Comparison of ENCODE assay signal across 24 mouse cellular contexts in the genomic region with DNA sequence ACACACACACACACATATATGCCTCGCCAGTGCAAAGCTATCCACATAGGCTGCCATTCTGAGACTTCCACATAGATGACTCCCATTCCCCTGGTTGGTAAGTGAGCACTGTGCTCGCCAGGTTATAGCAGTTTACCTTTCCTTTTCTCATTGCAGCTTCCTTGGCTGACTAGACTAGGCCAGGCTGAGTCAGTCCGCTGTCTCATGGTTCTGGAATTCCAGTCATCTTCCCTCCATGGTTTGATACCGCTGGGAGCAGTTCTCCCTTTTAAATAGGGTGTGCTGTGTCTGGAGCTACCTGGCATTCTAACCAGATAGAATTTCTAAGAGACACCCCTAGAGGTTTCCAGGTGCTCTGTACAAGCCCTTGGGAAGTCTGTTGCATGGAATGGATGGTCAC. TPM values are rescaled to one million over a fixed set of nuclear protein-coding genes. Genes with fewer than 3 reads are reported as not detected.
A peak's percentile ranks its signal among the peaks of the same experiment; 100 is the strongest.
DNase-seq lines count a peak whose midpoint lies in the region; ATAC-seq lines count a peak whose summit lies in the region.
"Had no signal": no experiment of that assay in that cellular context is flagged by ENCODE, and none has a peak within 500 bp of the region (broad histone marks: within the 10 kb centered on the region; RNA-seq: fewer than 3 reads in every experiment).

No protein-coding gene starts in this region.

- DNase-seq in adrenal gland, adult 2 months: peak; percentile 61
- DNase-seq in adrenal gland, adult 18-20 months (ENCODE audit: low spot score in 2 of 2): no peak
- no peak for DNase-seq in kidney, postnatal 36 days
- DNase-seq in Muller cell, postnatal 12 days (ENCODE audit: inconsistent ontology term): peak; percentile 49
- DNase-seq in gastrocnemius, postnatal 25 days: no peak
- DNase-seq in retina, postnatal 1 day: no peak
- DNase-seq: cerebellum, adult 18-20 months; cerebellum, adult 9-11 months; cerebellum, postnatal 36 days; forebrain, postnatal 0 days; gastrocnemius, postnatal 14 days had no signal

- no peak overlapping the region for H3K4me2 ChIP-seq in kidney, embryonic 15.5 days
- H3K4me2 ChIP-seq: embryonic facial prominence, embryonic 13.5 days; forebrain, embryonic 13.5 days; heart, embryonic 12.5 days; hindbrain, embryonic 14.5 days; intestine, embryonic 15.5 days had no signal

- H3K9me3 ChIP-seq in kidney, embryonic 15.5 days (replicated peaks): no peaks in the 10 kb centered on the region
- H3K9me3 ChIP-seq: embryonic facial prominence, embryonic 13.5 days; forebrain, embryonic 13.5 days; G1E; heart, embryonic 12.5 days; hindbrain, embryonic 10.5 days; intestine, embryonic 15.5 days had no signal

- 87% methylated on average over 4 of the region's 4 CpGs for WGBS in kidney, embryonic 15.5 days

- no peak overlapping the region for H3K9ac ChIP-seq in kidney, embryonic 15.5 days
- H3K9ac ChIP-seq: embryonic facial prominence, embryonic 13.5 days; forebrain, embryonic 13.5 days; forebrain, postnatal 0 days; heart, embryonic 12.5 days; hindbrain, embryonic 14.5 days; intestine, embryonic 15.5 days had no signal

- peak overlapping the region; percentile 22; the same call in 1 of the 2 replicates for H3K27ac ChIP-seq in kidney, embryonic 15.5 days
- H3K27ac ChIP-seq: embryonic facial prominence, embryonic 13.5 days; forebrain, embryonic 13.5 days; hindbrain, embryonic 10.5 days; hindbrain, embryonic 14.5 days; intestine, embryonic 15.5 days had no signal

- 0 out of 2 replicates have a peak, but pooled peaks cover 3% of the 10 kb centered on the region for H3K4me1 ChIP-seq in kidney, embryonic 15.5 days
- H3K4me1 ChIP-seq: embryonic facial prominence, embryonic 13.5 days; forebrain, embryonic 13.5 days; heart, embryonic 12.5 days; hindbrain, embryonic 10.5 days; intestine, embryonic 15.5 days had no signal

- no peak overlapping the region for H3K4me3 ChIP-seq in kidney, embryonic 15.5 days (replicated peaks)
- H3K4me3 ChIP-seq: embryonic facial prominence, embryonic 13.5 days; forebrain, embryonic 13.5 days; heart, embryonic 12.5 days; hindbrain, embryonic 10.5 days; intestine, embryonic 15.5 days had no signal

- H3K27me3 ChIP-seq in kidney, embryonic 15.5 days: no peaks in the 10 kb centered on the region
- H3K27me3 ChIP-seq: embryonic facial prominence, embryonic 13.5 days; forebrain, embryonic 13.5 days; heart, embryonic 12.5 days; intestine, embryonic 15.5 days had no signal

- no peaks in the 10 kb centered on the region for H3K36me3 ChIP-seq in kidney, embryonic 15.5 days
- H3K36me3 ChIP-seq: embryonic facial prominence, embryonic 13.5 days; G1E; heart, embryonic 12.5 days; hindbrain, embryonic 10.5 days; intestine, embryonic 15.5 days had no signal

- no peak for ATAC-seq in kidney, embryonic 15.5 days (replicated peaks; ENCODE audit: low FRiP score)
- ATAC-seq: CD4-positive, CD25-positive, alpha-beta regulatory T cell, adult 4 months; forebrain, embryonic 13.5 days; forebrain, postnatal 0 days; intestine, embryonic 15.5 days had no signal

RNA-seq across cellular contexts. Expression of a gene that starts 9.2 kb away (rescaled TPM):
- total RNA-seq in adrenal gland, adult 2 months (2021): under 1 TPM; 0.12 to 0.21 TPM
- polyA plus RNA-seq in adrenal gland, adult 2 months (2012; rRNA removed): not detected in 2 replicates
- total RNA-seq in adrenal gland, adult 18-20 months (2021): under 1 TPM in 1 of 2 experiments, not detected in 1; 0.48 TPM
- not detected in 2 replicates for polyA plus RNA-seq in kidney, embryonic 15.5 days (2015; fragmentation: Nextera tagmentation; extraction: Ambion mirVana)
- not detected for total RNA-seq in gastrocnemius, postnatal 25 days (2021)
- total RNA-seq: G1E; gastrocnemius, adult 18-20 months; granulocyte monocyte progenitor cell, adult 5-6 weeks; heart, adult 8-10 months; heart, postnatal 25 days had no signal
- polyA plus RNA-seq: CD4-positive, CD25-positive, alpha-beta regulatory T cell, adult 4 months; G1E; hindbrain, embryonic 10.5 days; intestine, embryonic 15.5 days had no signal

RNA-seq across cellular contexts. Expression of a gene that starts 46.0 kb away (rescaled TPM):
- total RNA-seq in adrenal gland, adult 2 months (2021): 10 to 100 TPM; 14.4 to 28.6 TPM
- polyA plus RNA-seq in adrenal gland, adult 2 months (2012; rRNA removed): 36.0 and 52.3 TPM in 2 replicates
- 10 to 100 TPM; 19.8 to 29.9 TPM for total RNA-seq in adrenal gland, adult 18-20 months (2021)
- 3.9 and 4.8 TPM in 2 replicates for polyA plus RNA-seq in kidney, embryonic 15.5 days (2015; fragmentation: Nextera tagmentation; extraction: Ambion mirVana)
- 1 to 10 TPM; 9.0 to 9.5 TPM for total RNA-seq in gastrocnemius, postnatal 25 days (2021)

Comparison
In these comparisons a context has a peak if more than half of its experiments do, and no peak if none do; other contexts are left out.
1. DNase-seq: peak in adrenal gland, adult 2 months (single experiment) and Muller cell, postnatal 12 days (single experiment); none in adrenal gland, adult 18-20 months (0 of 2), kidney, postnatal 36 days (0 of 2), gastrocnemius, postnatal 25 days (single experiment) and retina, postnatal 1 day (single experiment).